Mouse (Mus musculus) hindbrain, postnatal 0 days (tissue): ENCODE data around the gene H2-Eb2. TPM values are rescaled to one million over a fixed set of nuclear protein-coding genes. Genes with fewer than 3 reads are reported as not detected.

Source experiments
- ATAC-seq: fragments of 200-750 bp; cut with Nextera tagmentation; 2 replicates; pipeline ENCODE4 v1.8.0; 2017; ENCODE audit warnings: mild to moderate bottlenecking, moderate TSS enrichment, moderate library complexity
- DNase-seq: peaks from one replicate; pipeline ENCODE4 v3.0.0-alpha.2; 2015; ENCODE audit warnings: low spot score
- H3K27ac ChIP-seq: fragments of 300-500 bp; sonication (generic); 2 replicates; pipeline ENCODE4 v1.5.1; 2014; ENCODE audit warnings: mild to moderate bottlenecking
- H3K27me3 ChIP-seq: fragments of 300-500 bp; sonication (generic); 2 replicates; pipeline ENCODE4 v1.6.1; 2014; ENCODE audit warnings: low read length, mixed read lengths; ENCODE audit not compliant: insufficient read depth
- H3K36me3 ChIP-seq: fragments of 300-500 bp; sonication (generic); 2 replicates; pipeline ENCODE4 v1.6.1; 2014; ENCODE audit warnings: low read length, mixed read lengths; ENCODE audit not compliant: insufficient read depth
- H3K4me1 ChIP-seq: fragments of 300-500 bp; sonication (generic); 2 replicates; pipeline ENCODE4 v1.6.1; 2014; ENCODE audit warnings: antibody characterized with exemption, low read length, mixed read lengths; ENCODE audit not compliant: insufficient read depth
- H3K4me2 ChIP-seq: fragments of 300-500 bp; sonication (generic); 2 replicates; pipeline ENCODE4 v1.6.1; 2014; ENCODE audit warnings: low read depth, mild to moderate bottlenecking, low read length, moderate library complexity, mixed read lengths
- H3K4me3 ChIP-seq: fragments of 300-500 bp; sonication (generic); 2 replicates; pipeline ENCODE4 v1.5.1; 2014; ENCODE audit warnings: low read length
- H3K9ac ChIP-seq: fragments of 300-500 bp; sonication (generic); replicated peaks from 2 replicates; pipeline ENCODE4 v1.6.1; 2014; ENCODE audit warnings: mild to moderate bottlenecking, low read length, moderate library complexity, mixed read lengths
- H3K9me3 ChIP-seq: fragments of 300-500 bp; sonication (generic); 2 replicates; pipeline ENCODE4 v1.6.1; 2016; ENCODE audit warnings: low read length, mixed read lengths
- CTCF ChIP-seq: IDR thresholded peaks from 2 replicates; pipeline ENCODE4 v1.5.1; 2016; ENCODE audit warnings: antibody characterized with exemption, control low read depth, low read depth
- WGBS: fragments of 180-500 bp; shearing (Covaris S2); extraction: QIAGEN DNeasy Blood & Tissue Kit; methylation state at CpG from one replicate; pipeline ENCODE4 v1.1.7; 2014; 5-methylcytosine and 5-hydroxymethylcytosine counted together
- polyA plus RNA-seq: library from polyadenylated mRNA; unstranded; fragments of >200 nt; fragmentation: Nextera tagmentation; extraction: Ambion mirVana; gene quantifications from 2 replicates; pipeline ENCODE4 v1.2.1, GENCODE M21; 2015
- total RNA-seq: library from RNA; depleted of rRNA; stranded (reverse); fragments of >200 nt; gene quantifications from 2 replicates; pipeline ENCODE4 v1.2.3, GENCODE M21; 2014

H2-Eb2 gene
- total and polyA plus RNA-seq, 2 experiments from 2014 or later: 0.05 to 0.20 TPM

DNA sequence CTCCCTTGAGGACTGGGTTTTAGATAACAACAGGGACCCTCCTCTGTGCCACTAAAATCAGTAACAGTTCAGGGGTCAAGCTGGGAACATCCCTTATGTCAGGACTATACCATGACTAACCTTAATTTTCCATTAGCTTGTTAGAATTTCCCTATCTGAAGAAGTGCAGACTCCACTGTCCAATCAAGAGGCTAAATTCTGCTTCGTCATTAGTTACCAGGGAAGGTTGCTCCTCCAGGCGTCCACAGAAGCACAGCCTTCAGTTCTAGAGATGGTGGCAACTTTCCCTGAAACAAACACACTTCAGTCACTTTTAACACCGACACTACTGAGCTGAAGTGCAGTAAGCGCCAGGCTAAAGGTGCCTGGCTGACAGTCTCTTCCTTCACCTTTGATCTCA is 20.7 kb upstream of the H2-Eb2 start:
- no peaks in the 10 kb centered on the region for H3K9me3 ChIP-seq
- no peaks in the 10 kb centered on the region for H3K27me3 ChIP-seq
- H3K9ac ChIP-seq: no peak overlapping the region
- H3K36me3 ChIP-seq: no peaks in the 10 kb centered on the region
- ATAC-seq (peak; percentile 71; the same call in 1 of the 2 replicates), DNase-seq (peak; percentile 82)
- no peak overlapping the region for H3K27ac ChIP-seq
- no peak for TF ChIP-seq CTCF
- 21% methylated on average over 4 of the region's 4 CpGs for WGBS
- peaks cover 4% of the 10 kb centered on the region; the same call in 1 of the 2 replicates for H3K4me1 ChIP-seq
- H3K4me2 ChIP-seq: no peak overlapping the region
- H3K4me3 ChIP-seq: no peak overlapping the region

DNA sequence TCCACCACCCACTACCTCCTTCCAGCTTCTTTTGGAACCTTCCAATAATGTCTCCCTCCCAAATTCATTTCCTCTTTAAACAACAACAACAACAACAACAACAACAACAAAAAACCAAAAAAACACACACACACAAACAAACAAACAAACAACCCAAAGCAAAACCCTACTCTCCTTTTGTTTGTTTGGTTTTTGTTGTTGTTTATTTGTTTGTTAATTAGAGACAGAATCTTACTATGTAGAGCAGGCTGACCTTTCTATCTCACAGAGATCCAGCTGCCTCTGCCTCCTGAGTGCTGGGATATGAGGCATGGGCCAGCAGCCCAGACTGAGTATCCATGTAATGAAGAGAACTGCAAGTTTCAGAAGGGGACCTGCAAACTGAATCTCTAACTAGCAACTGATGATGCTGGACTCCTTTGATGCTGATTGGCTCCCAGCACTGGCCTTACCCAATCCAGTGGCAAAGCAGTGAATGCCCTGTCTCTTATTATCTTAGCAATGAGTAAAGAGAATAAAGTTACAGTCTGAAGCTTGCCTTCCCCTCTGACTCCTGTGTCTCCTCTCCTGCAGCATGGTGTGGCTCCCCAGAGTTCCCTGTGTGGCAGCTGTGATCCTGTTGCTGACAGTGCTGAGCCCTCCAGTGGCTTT is 20.0 kb upstream of the H2-Eb2 start, which contains the start of gene H2-Eb1:
H2-Eb1 (plus strand) TSS at position 488 of the 651 bp plus-strand sequence.
- no peaks in the 10 kb centered on the region for H3K27me3 ChIP-seq
- DNase-seq (peak; percentile 94), ATAC-seq (peak; percentile 86)
- no peaks in the 10 kb centered on the region for H3K9me3 ChIP-seq
- H3K4me2 ChIP-seq: no peak within 1 kb of the TSS
- TF ChIP-seq CTCF: no peak
- no peak within 1 kb of the TSS for H3K27ac ChIP-seq
- no peak within 1 kb of the TSS for H3K9ac ChIP-seq
- H3K4me1 ChIP-seq: peaks cover 4% of the 10 kb centered on the region; the same call in 1 of the 2 replicates
- H3K4me3 ChIP-seq: no peak within 1 kb of the TSS
- no peaks in the 10 kb centered on the region for H3K36me3 ChIP-seq

DNA sequence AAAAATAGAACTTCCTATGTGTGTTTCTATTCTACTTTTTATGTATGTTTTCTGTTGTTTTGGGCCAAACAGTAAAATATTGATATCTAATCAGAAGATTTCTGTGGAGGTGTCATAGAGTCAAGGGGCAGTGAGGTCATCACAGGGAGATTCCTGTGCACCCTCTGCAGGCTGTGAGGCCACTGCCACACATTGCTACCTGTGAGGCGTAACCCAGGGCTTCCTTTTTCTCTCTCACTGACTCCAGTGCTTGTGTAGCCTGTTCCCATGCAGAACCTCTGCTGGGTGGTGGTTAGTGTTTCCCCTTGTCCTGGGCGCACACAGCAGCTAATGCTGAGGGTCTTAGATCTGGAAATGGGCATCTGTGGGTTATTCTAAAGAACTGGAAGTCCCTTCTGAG is 19.1 kb upstream of the H2-Eb2 start:
- WGBS: 82% methylated on average over 2 of the region's 2 CpGs
- peaks cover 4% of the 10 kb centered on the region; the same call in 1 of the 2 replicates for H3K4me1 ChIP-seq
- TF ChIP-seq CTCF: no peak
- H3K4me2 ChIP-seq: no peak overlapping the region
- H3K36me3 ChIP-seq: no peaks in the 10 kb centered on the region
- H3K4me3 ChIP-seq: no peak overlapping the region
- H3K27ac ChIP-seq: no peak overlapping the region
- DNase-seq (no peak), ATAC-seq (no peak)
- H3K27me3 ChIP-seq: no peaks in the 10 kb centered on the region
- no peak overlapping the region for H3K9ac ChIP-seq
- no peaks in the 10 kb centered on the region for H3K9me3 ChIP-seq

DNA sequence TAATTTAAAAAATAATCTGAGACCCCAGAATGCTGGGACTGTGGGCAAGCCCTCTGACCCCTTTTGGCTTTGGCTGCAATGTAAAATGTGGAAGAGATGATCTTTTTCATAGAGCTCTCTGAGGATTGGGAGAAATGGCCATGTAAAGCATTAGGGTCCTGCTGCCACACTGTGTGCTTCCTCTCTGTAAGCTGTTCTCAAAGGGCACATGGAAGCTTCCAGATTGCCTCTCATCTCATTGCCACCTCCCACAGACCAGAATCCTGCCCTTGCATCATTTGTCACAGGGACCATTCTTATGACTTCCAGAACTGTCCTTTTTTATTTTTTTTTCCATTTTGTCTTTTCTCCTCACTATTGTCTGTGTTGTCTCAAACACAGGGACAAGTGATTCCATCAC is 18.2 kb upstream of the H2-Eb2 start:
- Histone ChIP-seq H3K4me2 (no peak overlapping the region), H3K27ac (no peak overlapping the region), H3K9me3 (no peaks in the 10 kb centered on the region), H3K36me3 (no peaks in the 10 kb centered on the region), H3K9ac (no peak overlapping the region), H3K4me3 (no peak overlapping the region), H3K27me3 (no peaks in the 10 kb centered on the region), H3K4me1 (peaks cover 4% of the 10 kb centered on the region; the same call in 1 of the 2 replicates)
- no peak for TF ChIP-seq CTCF
- no peak for DNase-seq
- no peak for ATAC-seq

DNA sequence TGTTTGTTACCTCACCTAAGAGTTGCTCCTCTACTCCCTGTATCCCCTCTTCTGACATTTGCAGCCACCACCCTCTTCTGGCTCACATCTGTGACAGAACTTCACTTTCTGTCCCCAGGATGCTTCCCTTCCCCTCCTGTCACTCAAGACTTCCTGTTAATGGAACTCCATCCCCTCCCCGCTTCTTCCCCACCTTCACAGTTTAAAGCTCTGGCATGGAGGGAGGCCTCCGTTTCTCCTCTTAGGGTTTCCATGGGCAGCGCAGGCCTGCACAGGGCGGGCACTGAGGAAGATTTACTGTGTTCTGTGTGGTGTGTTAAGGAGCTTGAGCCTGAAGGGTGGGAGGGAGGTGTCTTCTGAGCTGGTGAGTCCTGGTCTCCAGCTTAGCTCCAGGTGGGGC is 17.3 kb upstream of the H2-Eb2 start:
- no peak overlapping the region for H3K4me3 ChIP-seq
- H3K36me3 ChIP-seq: no peaks in the 10 kb centered on the region
- H3K4me2 ChIP-seq: no peak overlapping the region
- H3K9me3 ChIP-seq: no peaks in the 10 kb centered on the region
- peaks cover 4% of the 10 kb centered on the region; the same call in 1 of the 2 replicates for H3K4me1 ChIP-seq
- ATAC-seq (no peak), DNase-seq (no peak)
- no peak overlapping the region for H3K27ac ChIP-seq
- no peak overlapping the region for H3K9ac ChIP-seq
- WGBS: 90% methylated on average over 4 of the region's 4 CpGs
- no peaks in the 10 kb centered on the region for H3K27me3 ChIP-seq
- TF ChIP-seq CTCF: no peak

DNA sequence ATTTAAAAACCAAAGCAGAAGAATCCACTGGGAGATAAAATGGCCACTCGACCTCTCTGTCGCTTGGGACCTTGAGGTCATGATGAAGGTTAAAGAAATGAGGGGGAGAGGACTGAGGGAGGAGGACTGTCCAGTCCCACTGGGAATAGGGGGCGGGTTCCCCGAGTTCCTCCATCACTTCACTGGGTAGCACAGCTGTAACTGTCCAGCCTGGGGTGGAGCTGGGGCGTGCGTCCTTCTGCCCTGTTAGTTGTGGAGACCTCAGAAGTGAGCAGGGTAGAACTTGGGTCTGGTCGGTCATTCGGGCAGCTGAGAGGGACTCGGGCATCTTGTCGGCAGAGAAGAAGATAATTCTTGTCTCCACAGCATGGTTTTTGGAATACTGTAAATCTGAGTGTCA is 16.2 kb upstream of the H2-Eb2 start:
- peak overlapping the region; percentile 74 for H3K4me2 ChIP-seq
- TF ChIP-seq CTCF: no peak
- 28% methylated on average over 10 of the region's 10 CpGs for WGBS
- no peaks in the 10 kb centered on the region for H3K36me3 ChIP-seq
- DNase-seq (no peak), ATAC-seq (no peak)
- H3K4me3 ChIP-seq: peak overlapping the region; percentile 52
- H3K9me3 ChIP-seq: no peaks in the 10 kb centered on the region
- H3K27ac ChIP-seq: peak overlapping the region; percentile 41; the same call in 1 of the 2 replicates
- peaks cover 4% of the 10 kb centered on the region; the same call in 1 of the 2 replicates for H3K4me1 ChIP-seq
- peak overlapping the region; percentile 63 for H3K9ac ChIP-seq
- no peaks in the 10 kb centered on the region for H3K27me3 ChIP-seq
